Mouse (Mus musculus): ENCODE data around the gene Ecm1.

GRCm38 (mm10) chr3:95709044-95709443 lies 30.3 kb downstream of the Ecm1 start:
- TF ChIP-seq CTCF (conservative IDR thresholded peaks at IDR 0.05; ENCODE audit: low read length) = no peak
- no peak for TF ChIP-seq POU5F1 (IDR thresholded peaks at IDR 0.05; ENCODE audit: borderline replicate concordance, low read length)
- no peak for TF ChIP-seq NANOG (IDR thresholded peaks at IDR 0.05; ENCODE audit: borderline replicate concordance, low read length)

Data from E14TG2a.4 (cell line).